In genomic region chr3:151931656-151932055, GRCm38 (mm10) we compare ENCODE assay signal across 24 mouse cellular contexts.
DNase-seq lines count a peak whose midpoint lies in the region; ATAC-seq lines count a peak whose summit lies in the region.
"Had no signal": no experiment of that assay in that cellular context is flagged by ENCODE, and none has a peak within 500 bp of the region (broad histone marks: within the 10 kb centered on the region; RNA-seq: fewer than 3 reads in every experiment).

No protein-coding gene starts in this region.

- H3K27me3 ChIP-seq in heart, embryonic 11.5 days (ENCODE audit: control insufficient read depth, insufficient read depth, low read length): no peaks in the 10 kb centered on the region
- H3K27me3 ChIP-seq in limb, embryonic 10.5 days (ENCODE audit: low read depth, poor library complexity, severe bottlenecking): no peaks in the 10 kb centered on the region
- H3K27me3 ChIP-seq in hindbrain, embryonic 11.5 days (ENCODE audit: control insufficient read depth, insufficient read depth, low read length): no peaks in the 10 kb centered on the region
- H3K27me3 ChIP-seq: embryonic facial prominence, embryonic 12.5 days; forebrain, embryonic 12.5 days; Patski had no signal

- H3K4me2 ChIP-seq in heart, embryonic 11.5 days: no peak overlapping the region
- no peak overlapping the region for H3K4me2 ChIP-seq in hindbrain, embryonic 11.5 days (replicated peaks; ENCODE audit: low read depth, low read length)
- H3K4me2 ChIP-seq: embryonic facial prominence, embryonic 12.5 days; forebrain, embryonic 12.5 days had no signal

- peaks cover 3% of the 10 kb centered on the region; the same call in 1 of the 2 replicates for H3K9me3 ChIP-seq in heart, embryonic 11.5 days (replicated peaks; ENCODE audit: control insufficient read depth, low read length)
- H3K9me3 ChIP-seq in limb, embryonic 10.5 days (replicated peaks): no peaks in the 10 kb centered on the region
- H3K9me3 ChIP-seq in hindbrain, embryonic 11.5 days (ENCODE audit: control insufficient read depth, low read length): no peaks in the 10 kb centered on the region
- H3K9me3 ChIP-seq: forebrain, embryonic 12.5 days had no signal

- ATAC-seq in heart, embryonic 11.5 days (replicated peaks; ENCODE audit: insufficient number of reproducible peaks, low FRiP score, low TSS enrichment): no peak
- no peak for ATAC-seq in hindbrain, embryonic 11.5 days (ENCODE audit: low FRiP score)
- ATAC-seq: activated CD4-positive, CD25-positive, alpha-beta regulatory T cell, adult 4 months; forebrain, embryonic 14.5 days; forebrain, embryonic 16.5 days; Patski had no signal

- DNase-seq in heart, adult 11 months: peak; percentile 65
- peak; percentile 18 for DNase-seq in adipocyte (ENCODE audit: low spot score)
- peak; percentile 13 for DNase-seq in limb, embryonic 10.5 days (ENCODE audit: low spot score)
- no peak for DNase-seq in kidney, postnatal 10 days
- DNase-seq in hindbrain, embryonic 11.5 days (ENCODE audit: low spot score): no peak
- DNase-seq in ovary, postnatal 36 days (ENCODE audit: low spot score): no peak
- DNase-seq: adrenal gland, adult 8-10 months; adrenal gland, postnatal 14 days; adrenal gland, postnatal 36 days; cerebellum, adult 11-12 months; cerebellum, adult 2 months; cerebellum, adult 9-10 months; cerebellum, postnatal 10 days; cerebellum, postnatal 25 days had no signal

- no peak overlapping the region for H3K27ac ChIP-seq in heart, embryonic 11.5 days (ENCODE audit: low read depth, low read length)
- H3K27ac ChIP-seq in limb, embryonic 10.5 days: no peak overlapping the region
- no peak overlapping the region for H3K27ac ChIP-seq in hindbrain, embryonic 11.5 days (ENCODE audit: low read depth, low read length)
- H3K27ac ChIP-seq: embryonic facial prominence, embryonic 10.5 days; embryonic facial prominence, embryonic 12.5 days; forebrain, embryonic 10.5 days; forebrain, embryonic 12.5 days had no signal

- no peaks in the 10 kb centered on the region for H3K4me1 ChIP-seq in heart, embryonic 11.5 days (ENCODE audit: control insufficient read depth, insufficient read depth, low read length)
- no peaks in the 10 kb centered on the region for H3K4me1 ChIP-seq in limb, embryonic 10.5 days
- no peaks in the 10 kb centered on the region for H3K4me1 ChIP-seq in hindbrain, embryonic 11.5 days (replicated peaks; ENCODE audit: control insufficient read depth, insufficient read depth, low read length)
- H3K4me1 ChIP-seq: embryonic facial prominence, embryonic 10.5 days; embryonic facial prominence, embryonic 12.5 days; forebrain, embryonic 10.5 days; forebrain, embryonic 12.5 days had no signal

- no peak overlapping the region for H3K4me3 ChIP-seq in heart, embryonic 11.5 days (ENCODE audit: low read depth, low read length)
- no peak overlapping the region for H3K4me3 ChIP-seq in limb, embryonic 10.5 days
- no peak overlapping the region for H3K4me3 ChIP-seq in hindbrain, embryonic 11.5 days (ENCODE audit: low read depth, low read length)
- H3K4me3 ChIP-seq: embryonic facial prominence, embryonic 10.5 days; embryonic facial prominence, embryonic 12.5 days; erythroblast, embryonic 14.5 days; forebrain, embryonic 10.5 days; forebrain, embryonic 12.5 days had no signal

- no peaks in the 10 kb centered on the region for H3K36me3 ChIP-seq in heart, embryonic 11.5 days (ENCODE audit: control insufficient read depth, insufficient read depth, low read length)
- no peaks in the 10 kb centered on the region for H3K36me3 ChIP-seq in limb, embryonic 10.5 days
- no peaks in the 10 kb centered on the region for H3K36me3 ChIP-seq in hindbrain, embryonic 11.5 days (ENCODE audit: control insufficient read depth, insufficient read depth, low read length)
- H3K36me3 ChIP-seq: embryonic facial prominence, embryonic 10.5 days; embryonic facial prominence, embryonic 12.5 days; forebrain, embryonic 10.5 days; forebrain, embryonic 12.5 days had no signal

- no peak overlapping the region for H3K9ac ChIP-seq in heart, embryonic 11.5 days (ENCODE audit: low read depth, low read length)
- H3K9ac ChIP-seq in hindbrain, embryonic 11.5 days (ENCODE audit: low read depth, low read length): no peak overlapping the region
- H3K9ac ChIP-seq: embryonic facial prominence, embryonic 12.5 days; forebrain, embryonic 12.5 days had no signal

Comparison
In these comparisons a context has a peak if more than half of its experiments do, and no peak if none do; other contexts are left out.
1. DNase-seq: peak in heart, adult 11 months (single experiment), adipocyte (single experiment) and limb, embryonic 10.5 days (single experiment); none in kidney, postnatal 10 days (single experiment), hindbrain, embryonic 11.5 days (single experiment) and ovary, postnatal 36 days (single experiment).